Mouse (Mus musculus): ENCODE measurements around the gene Rgl2. TPM values are rescaled to one million over a fixed set of nuclear protein-coding genes. Genes with fewer than 3 reads are reported as not detected.
"Not testable (repeated sequence)": the region's sequence is repeated elsewhere in the genome, so short reads cannot be mapped to it uniquely, and the experiment has no call there.

Gene Rgl2
- total and polyA plus RNA-seq, 2 experiments: 9.8 to 27.7 TPM

- Histone ChIP-seq H3K27ac (replicated peaks; ENCODE audit: insufficient read depth, low read depth, low read length) (no peak overlapping the region), H3K4me3 (ENCODE audit: insufficient read depth, low read depth, low read length) (no peak overlapping the region), H3K9ac (ENCODE audit: low read depth, low read length) (no peak overlapping the region), H3K4me1 (ENCODE audit: control insufficient read depth, insufficient read depth, low read length) (no peaks in the 10 kb centered on the region; the same call in 1 of the 2 replicates), H3K27me3 (ENCODE audit: control insufficient read depth, insufficient read depth, low read length) (no peaks in the 10 kb centered on the region), H3K36me3 (ENCODE audit: control insufficient read depth, insufficient read depth, low read length) (no peaks in the 10 kb centered on the region), H3K79me2 (ENCODE audit: control insufficient read depth, insufficient read depth, low read length) (0 out of 2 replicates have a peak, but pooled peaks cover 6% of the 10 kb centered on the region)
- no peak for DNase-seq (ENCODE audit: extremely low read depth, low read depth, low spot score)
- WGBS: 37% methylated on average over 2 of the region's 2 CpGs
- no peak for TF ChIP-seq POLR2A (IDR thresholded peaks at IDR 0.05; ENCODE audit: extremely low read depth, insufficient read depth, low read length)
- TF ChIP-seq CTCF (IDR thresholded peaks at IDR 0.05; ENCODE audit: low read depth, low read length): no peak
Measured at GRCm38 (mm10) chr17:33891357-33891756, 38.0 kb upstream of the Rgl2 start.

- not testable (repeated sequence) for H3K27me3 ChIP-seq (ENCODE audit: control insufficient read depth, insufficient read depth, low read length); H3K4me1 ChIP-seq (ENCODE audit: control insufficient read depth, insufficient read depth, low read length); H3K9ac ChIP-seq (ENCODE audit: low read depth, low read length); H3K36me3 ChIP-seq (ENCODE audit: control insufficient read depth, insufficient read depth, low read length); H3K4me3 ChIP-seq (ENCODE audit: insufficient read depth, low read depth, low read length); H3K27ac ChIP-seq (replicated peaks; ENCODE audit: insufficient read depth, low read depth, low read length); H3K79me2 ChIP-seq (ENCODE audit: control insufficient read depth, insufficient read depth, low read length); DNase-seq (ENCODE audit: extremely low read depth, low read depth, low spot score)
- 76% methylated on average over 6 of the region's 6 CpGs for WGBS
Measured at GRCm38 (mm10) chr17:33891892-33892291, 37.5 kb upstream of the Rgl2 start.

- Histone ChIP-seq H3K9ac (ENCODE audit: low read depth, low read length) (no peak overlapping the region), H3K79me2 (ENCODE audit: control insufficient read depth, insufficient read depth, low read length) (0 out of 2 replicates have a peak, but pooled peaks cover 6% of the 10 kb centered on the region), H3K27ac (replicated peaks; ENCODE audit: insufficient read depth, low read depth, low read length) (no peak overlapping the region), H3K4me3 (ENCODE audit: insufficient read depth, low read depth, low read length) (no peak overlapping the region), H3K4me1 (ENCODE audit: control insufficient read depth, insufficient read depth, low read length) (no peaks in the 10 kb centered on the region; the same call in 1 of the 2 replicates), H3K27me3 (ENCODE audit: control insufficient read depth, insufficient read depth, low read length) (no peaks in the 10 kb centered on the region), H3K36me3 (ENCODE audit: control insufficient read depth, insufficient read depth, low read length) (no peaks in the 10 kb centered on the region)
- 38% methylated on average over 7 of the region's 7 CpGs for WGBS
- DNase-seq (ENCODE audit: extremely low read depth, low read depth, low spot score): no peak
- TF ChIP-seq POLR2A (IDR thresholded peaks at IDR 0.05; ENCODE audit: extremely low read depth, insufficient read depth, low read length): no peak
- no peak for TF ChIP-seq CTCF (IDR thresholded peaks at IDR 0.05; ENCODE audit: low read depth, low read length)
Measured at GRCm38 (mm10) chr17:33892429-33892828, 36.9 kb upstream of the Rgl2 start.

- DNase-seq (ENCODE audit: extremely low read depth, low read depth, low spot score); H3K36me3 ChIP-seq (ENCODE audit: control insufficient read depth, insufficient read depth, low read length): not testable (repeated sequence)
- WGBS: 72% methylated on average over 4 of the region's 4 CpGs
Measured at GRCm38 (mm10) chr17:33893011-33893410, 36.3 kb upstream of the Rgl2 start.

GRCm38 (mm10) chr17:33897114-33897794, 32.1 kb upstream of the Rgl2 start:
- Histone ChIP-seq H3K27me3 (ENCODE audit: control insufficient read depth, insufficient read depth, low read length) (no peaks in the 10 kb centered on the region), H3K27ac (replicated peaks; ENCODE audit: insufficient read depth, low read depth, low read length) (no peak overlapping the region), H3K9ac (ENCODE audit: low read depth, low read length) (no peak overlapping the region), H3K4me1 (ENCODE audit: control insufficient read depth, insufficient read depth, low read length) (no peaks in the 10 kb centered on the region; the same call in 1 of the 2 replicates), H3K4me3 (ENCODE audit: insufficient read depth, low read depth, low read length) (no peak overlapping the region), H3K79me2 (ENCODE audit: control insufficient read depth, insufficient read depth, low read length) (no peaks in the 10 kb centered on the region), H3K36me3 (ENCODE audit: control insufficient read depth, insufficient read depth, low read length) (no peaks in the 10 kb centered on the region)
- TF ChIP-seq POLR2A (IDR thresholded peaks at IDR 0.05; ENCODE audit: extremely low read depth, insufficient read depth, low read length) (no peak), CTCF (IDR thresholded peaks at IDR 0.05; ENCODE audit: low read depth, low read length) (peak; percentile 53)
- WGBS: 27% methylated on average over 6 of the region's 6 CpGs
- DNase-seq (ENCODE audit: extremely low read depth, low read depth, low spot score): peak; percentile 81

More at GRCm38 (mm10) chr17:33893011-33893410, 36.3 kb upstream of the Rgl2 start:
- H3K9ac ChIP-seq (ENCODE audit: low read depth, low read length); H3K27me3 ChIP-seq (ENCODE audit: control insufficient read depth, insufficient read depth, low read length); H3K79me2 ChIP-seq (ENCODE audit: control insufficient read depth, insufficient read depth, low read length); H3K4me3 ChIP-seq (ENCODE audit: insufficient read depth, low read depth, low read length); H3K4me1 ChIP-seq (ENCODE audit: control insufficient read depth, insufficient read depth, low read length); H3K27ac ChIP-seq (replicated peaks; ENCODE audit: insufficient read depth, low read depth, low read length): not testable (repeated sequence)

- H3K36me3 ChIP-seq (ENCODE audit: control insufficient read depth, insufficient read depth, low read length); H3K79me2 ChIP-seq (ENCODE audit: control insufficient read depth, insufficient read depth, low read length); H3K9ac ChIP-seq (ENCODE audit: low read depth, low read length); H3K27ac ChIP-seq (replicated peaks; ENCODE audit: insufficient read depth, low read depth, low read length); H3K4me3 ChIP-seq (ENCODE audit: insufficient read depth, low read depth, low read length); H3K27me3 ChIP-seq (ENCODE audit: control insufficient read depth, insufficient read depth, low read length); DNase-seq (ENCODE audit: extremely low read depth, low read depth, low spot score); H3K4me1 ChIP-seq (ENCODE audit: control insufficient read depth, insufficient read depth, low read length): not testable (repeated sequence)
- WGBS: 87% methylated on average over 4 of the region's 4 CpGs
Measured at GRCm38 (mm10) chr17:33898193-33898592, 31.1 kb upstream of the Rgl2 start.
